Mouse (Mus musculus) cerebellum, adult 9-10 months (tissue): ENCODE data around the gene Cish.

Source experiments
- DNase-seq: peaks from one replicate; pipeline ENCODE4 v3.0.0; 2022

Gene Cish

GRCm38 (mm10) chr9:107324799-107325561, 29.2 kb downstream of the Cish start:
- DNase-seq, result no peak

DNA sequence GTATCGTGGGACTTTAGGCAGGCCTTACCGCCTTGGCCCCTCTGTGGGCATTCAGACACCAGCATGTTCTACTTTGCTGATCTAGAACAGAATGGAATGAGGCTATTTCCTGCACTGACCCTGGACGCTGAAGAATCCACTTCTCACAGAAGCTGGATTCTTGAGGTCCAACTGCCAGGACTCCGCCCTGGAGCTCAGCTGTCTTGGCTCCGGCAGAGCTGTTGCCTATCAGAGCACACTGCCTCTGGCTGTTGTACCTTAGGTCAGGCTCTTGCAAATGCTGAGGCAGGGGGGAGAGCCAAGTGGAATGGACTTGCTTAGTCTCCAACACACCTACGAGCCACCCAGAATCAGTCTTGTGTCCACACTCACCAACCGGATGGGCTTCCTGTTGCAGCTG, 30.1 kb downstream of the Cish start:
- no peak for DNase-seq

- no peak for DNase-seq
Observed at GRCm38 (mm10) chr9:107327879-107328620, 32.2 kb downstream of the Cish start.

- no peak for DNase-seq
Observed at GRCm38 (mm10) chr9:107330791-107331190, 35.0 kb downstream of the Cish start.

GRCm38 (mm10) chr9:107333686-107334085, 37.9 kb downstream of the Cish start:
- no peak for DNase-seq

GRCm38 (mm10) chr9:107334356-107334755, 38.5 kb downstream of the Cish start:
- no peak for DNase-seq

DNA sequence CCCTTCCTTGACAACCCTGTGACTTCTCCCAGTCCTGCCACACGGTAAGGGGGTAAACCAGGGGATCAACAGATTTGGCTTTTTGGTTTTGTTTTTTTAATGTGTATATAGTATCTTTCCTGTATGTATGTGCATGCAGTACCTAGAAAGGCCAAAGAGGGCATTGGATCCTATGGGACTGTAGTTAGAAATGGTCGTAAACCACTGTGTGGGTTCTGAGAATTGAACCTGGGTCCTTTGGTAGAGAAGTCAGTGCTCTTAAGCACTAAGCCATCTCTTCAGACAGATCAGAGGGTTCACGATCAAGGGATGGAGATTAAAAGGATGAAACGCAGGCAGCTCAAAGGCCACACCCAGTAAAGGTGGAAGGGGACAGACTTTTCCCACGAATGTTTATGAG, 39.2 kb downstream of the Cish start:
- no peak for DNase-seq

DNA sequence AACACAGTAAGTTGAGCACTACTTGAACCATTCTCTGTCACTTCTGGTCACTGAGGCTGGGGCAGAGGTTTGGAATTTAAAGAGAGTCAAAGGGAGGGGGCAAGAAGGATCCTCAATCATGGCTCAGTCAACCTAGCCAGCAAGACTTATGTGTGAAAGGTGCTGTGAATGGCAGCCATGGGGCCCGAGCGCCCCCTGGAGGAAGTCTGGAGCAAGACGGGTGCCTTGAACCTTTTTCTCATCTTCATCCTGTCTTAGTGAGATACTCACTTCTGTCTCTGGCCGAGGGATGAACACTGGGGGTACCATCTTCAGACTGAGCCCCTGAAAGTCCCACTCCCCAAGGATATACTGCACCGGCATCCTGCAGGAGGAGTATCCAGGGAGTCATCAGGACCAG, 40.1 kb downstream of the Cish start:
- DNase-seq, result peak; percentile 84

DNA sequence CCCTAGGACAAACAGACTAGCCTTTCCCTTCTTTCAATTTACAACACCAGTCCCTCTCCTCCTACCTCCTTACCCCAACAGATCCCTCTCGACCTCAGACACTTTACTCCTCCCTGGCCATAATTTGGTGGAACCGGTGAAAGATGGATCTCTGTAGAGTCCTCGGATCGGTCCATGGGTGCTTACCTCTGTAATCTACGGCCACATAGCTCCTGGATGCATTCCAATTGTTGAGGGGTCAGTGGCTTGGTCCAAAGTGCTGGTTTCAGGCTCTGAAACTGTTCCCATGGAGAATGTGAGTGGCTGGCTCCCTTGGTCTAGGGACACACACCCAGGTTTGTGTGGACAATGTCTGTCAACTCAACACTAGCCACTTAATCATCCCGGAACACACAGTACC, 40.6 kb downstream of the Cish start:
- no peak for DNase-seq

DNA sequence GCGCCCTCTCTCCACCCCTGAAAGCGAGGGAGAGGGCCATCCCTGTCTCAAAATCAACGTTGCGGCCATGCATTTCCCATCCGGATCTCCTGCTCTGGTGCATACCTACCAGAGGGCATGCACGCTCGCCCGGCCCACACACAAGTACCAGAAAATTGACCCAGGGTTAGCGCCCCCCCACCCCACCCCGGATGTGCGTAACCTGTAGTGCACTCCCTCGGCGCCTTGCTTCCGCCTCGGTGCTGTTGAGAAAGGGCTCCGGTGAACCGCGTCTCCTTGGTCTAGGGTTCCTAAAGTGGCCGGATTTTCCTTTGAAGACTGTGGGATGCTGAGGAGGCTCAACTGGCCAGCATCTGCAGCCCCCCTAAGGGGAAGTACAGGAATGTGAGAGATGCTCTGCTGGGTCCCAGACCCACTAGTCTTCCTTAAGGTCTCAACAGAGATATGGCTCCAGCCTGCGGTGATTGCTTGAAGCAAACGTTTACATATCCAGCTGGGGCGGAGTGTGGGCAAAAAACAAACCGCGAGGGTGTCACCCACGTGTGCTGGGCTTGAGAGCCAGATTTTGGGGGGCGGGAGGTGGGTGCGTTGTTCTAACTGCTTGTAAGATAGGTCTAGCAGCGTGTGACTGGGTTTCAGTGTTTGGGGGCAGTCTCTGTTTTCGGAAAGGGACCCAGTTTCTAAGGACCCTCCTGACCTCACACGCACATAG, 42.5 kb downstream of the Cish start, which contains the start of gene Hemk1:
Gene Hemk1 (minus strand): TSS at position 179 of the 712 bp plus-strand sequence.
- DNase-seq, result peak; percentile 80

GRCm38 (mm10) chr9:107340267-107340859, 44.5 kb downstream of the Cish start, which contains the start of gene 6430571L13Rik:
Gene 6430571L13Rik, plus strand, starts transcription at chr9:107340602.
- peak; percentile 97 for DNase-seq

DNA sequence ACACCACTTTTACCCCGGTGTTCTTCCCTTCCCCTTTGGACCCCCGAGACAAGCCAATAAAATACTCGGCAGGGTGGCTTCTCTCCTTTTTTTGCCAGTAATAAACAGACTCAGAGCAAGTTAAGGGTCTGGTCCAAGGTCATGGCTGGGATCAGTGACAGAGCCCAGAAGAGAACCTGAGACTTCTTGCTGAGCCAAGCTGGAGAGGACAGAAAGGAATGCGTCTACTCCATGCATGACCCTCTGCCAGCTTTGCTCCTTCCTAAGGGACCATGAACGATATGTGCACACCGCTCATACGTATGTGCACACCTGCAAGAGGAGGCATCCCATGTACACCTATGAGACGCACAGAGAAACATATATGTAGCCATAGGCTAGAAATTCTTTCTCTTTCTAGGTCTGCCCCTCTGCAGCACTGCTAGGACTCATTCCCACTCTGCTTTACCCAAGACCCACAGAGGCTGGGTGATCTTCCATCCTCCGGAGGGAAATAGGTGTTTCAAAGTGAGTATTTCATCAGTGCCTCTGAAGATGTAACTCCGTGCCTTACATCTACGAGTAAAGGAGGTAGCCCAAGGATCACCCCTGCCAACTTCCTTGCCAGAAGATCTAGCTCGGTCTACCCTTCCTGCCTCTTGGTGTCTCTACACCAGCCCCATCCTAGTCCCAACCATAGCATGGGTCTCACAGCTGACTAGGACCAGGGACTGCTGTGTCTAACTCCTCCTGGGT, 45.3 kb downstream of the Cish start:
- peak; percentile 71 for DNase-seq

- DNase-seq, result peak; percentile 69
Observed at GRCm38 (mm10) chr9:107342201-107342709, 46.4 kb downstream of the Cish start.

- peak; percentile 96 for DNase-seq
Observed at GRCm38 (mm10) chr9:107343146-107343943, 47.5 kb downstream of the Cish start.

- peak; percentile 74 for DNase-seq
Observed at GRCm38 (mm10) chr9:107344027-107344426, 48.2 kb downstream of the Cish start.

DNA sequence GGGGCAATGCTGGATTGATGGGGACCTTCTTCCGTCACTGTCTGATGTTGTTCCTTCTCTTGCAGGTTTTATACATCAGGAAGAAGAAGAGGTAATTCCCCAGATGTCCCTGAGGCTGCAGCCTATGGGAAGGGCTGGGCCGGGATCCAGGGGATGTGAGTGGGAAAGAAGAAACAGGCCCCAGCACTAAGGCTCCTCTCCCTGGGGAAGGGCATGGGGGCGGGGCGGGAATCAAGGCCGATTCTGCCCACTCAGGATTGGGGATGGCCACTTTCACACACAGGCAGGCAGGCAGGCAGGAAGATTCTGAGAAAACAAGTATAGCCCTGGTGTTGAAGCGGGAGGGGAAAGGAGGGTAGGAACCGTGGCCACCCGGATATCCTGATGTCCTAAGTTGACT, 50.3 kb downstream of the Cish start:
- no peak for DNase-seq

DNA sequence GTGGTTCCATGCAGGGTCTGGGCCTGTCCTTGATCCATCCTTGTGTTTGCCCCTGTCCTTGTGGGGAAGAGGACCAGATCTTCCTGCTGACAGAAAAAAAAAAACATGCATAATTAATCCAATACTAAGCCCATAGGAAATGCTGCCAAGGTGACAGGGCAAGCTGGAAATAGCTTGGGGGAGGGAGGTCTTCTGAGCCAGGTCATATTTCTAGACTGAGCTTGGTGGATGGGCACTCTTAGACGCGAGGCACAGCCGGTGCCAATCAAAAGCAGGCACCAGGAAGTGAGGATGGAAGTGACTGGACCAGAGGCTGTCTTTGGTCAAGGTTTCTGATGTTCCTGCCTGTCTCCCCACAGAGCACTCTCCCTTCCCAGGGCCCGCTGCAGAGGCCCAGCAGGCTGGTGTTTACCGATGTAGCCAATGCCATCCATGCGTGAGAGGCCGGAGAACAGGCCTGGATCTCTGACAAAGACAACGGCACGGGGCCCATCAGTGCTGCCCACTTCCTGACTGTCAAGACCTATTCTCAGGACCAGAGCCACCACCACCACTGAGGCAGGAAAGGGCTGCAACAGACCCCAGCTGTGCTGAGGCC, 51.9 kb downstream of the Cish start:
- peak; percentile 67 for DNase-seq

- peak; percentile 34 for DNase-seq
Observed at GRCm38 (mm10) chr9:107349321-107349720, 53.5 kb downstream of the Cish start.
